Mouse (Mus musculus): ENCODE data around the gene Pgam2.

GRCm38 (mm10) chr11:5850452-5850851, 46.9 kb upstream of the Pgam2 start:
- no peak for TF ChIP-seq EP300 (optimal IDR thresholded peaks at IDR 0.05)
- TF ChIP-seq CTCF (IDR thresholded peaks at IDR 0.05; ENCODE audit: low read depth), result no peak
